Mouse (Mus musculus) cerebellum, adult 2 months (tissue): ENCODE data around the gene 1700125H20Rik.

Source experiments
- CTCF ChIP-seq: fragments of 200-500 bp; IDR thresholded peaks from 2 replicates; pipeline ENCODE4 v1.5.1; 2011; ENCODE audit warnings: low read depth, mild to moderate bottlenecking, control low read depth, low read length, moderate library complexity, borderline replicate concordance; ENCODE audit not compliant: insufficient read depth
- POLR2A ChIP-seq: fragments of 200-500 bp; IDR thresholded peaks from 2 replicates; pipeline ENCODE4 v1.6.1; 2011; ENCODE audit warnings: low read length, control low read depth, borderline replicate concordance; ENCODE audit not compliant: insufficient read depth

GRCm38 (mm10) chr11:85126257-85127102, 43.7 kb upstream of the 1700125H20Rik start:
- TF ChIP-seq CTCF, result no peak
- TF ChIP-seq POLR2A, result no peak
